Mouse (Mus musculus) erythroblast, adult 5-6 weeks (primary cell): Measurements from ENCODE around the gene Tmem102. TPM values are rescaled to one million over a fixed set of nuclear protein-coding genes. Genes with fewer than 3 reads are reported as not detected.

Source experiments
- ATAC-seq: replicated peaks from 2 replicates; pipeline ENCODE4 v1.8.0; 2016; ENCODE audit warnings: moderate number of reproducible peaks, mild to moderate bottlenecking, moderate TSS enrichment, inconsistent platforms; ENCODE audit not compliant: poor library complexity, low FRiP score, severe bottlenecking
- total RNA-seq, 2 experiments: library from RNA; stranded (forward) in 1 of 2; stranded (reverse) in 1 of 2; fragments of 150-400 nt in 1 of 2; fragments of 200-764, 138-1000 nt in 1 of 2; gene quantifications; 2 replicates each; pipeline versions ENCODE4 v1.2.3 to v1.2.4; 2015 to 2017; ENCODE audit warnings: low replicate concordance in 2 of 2

Gene Tmem102
- total RNA-seq, 2 experiments from 2014 or later = not detected

DNA sequence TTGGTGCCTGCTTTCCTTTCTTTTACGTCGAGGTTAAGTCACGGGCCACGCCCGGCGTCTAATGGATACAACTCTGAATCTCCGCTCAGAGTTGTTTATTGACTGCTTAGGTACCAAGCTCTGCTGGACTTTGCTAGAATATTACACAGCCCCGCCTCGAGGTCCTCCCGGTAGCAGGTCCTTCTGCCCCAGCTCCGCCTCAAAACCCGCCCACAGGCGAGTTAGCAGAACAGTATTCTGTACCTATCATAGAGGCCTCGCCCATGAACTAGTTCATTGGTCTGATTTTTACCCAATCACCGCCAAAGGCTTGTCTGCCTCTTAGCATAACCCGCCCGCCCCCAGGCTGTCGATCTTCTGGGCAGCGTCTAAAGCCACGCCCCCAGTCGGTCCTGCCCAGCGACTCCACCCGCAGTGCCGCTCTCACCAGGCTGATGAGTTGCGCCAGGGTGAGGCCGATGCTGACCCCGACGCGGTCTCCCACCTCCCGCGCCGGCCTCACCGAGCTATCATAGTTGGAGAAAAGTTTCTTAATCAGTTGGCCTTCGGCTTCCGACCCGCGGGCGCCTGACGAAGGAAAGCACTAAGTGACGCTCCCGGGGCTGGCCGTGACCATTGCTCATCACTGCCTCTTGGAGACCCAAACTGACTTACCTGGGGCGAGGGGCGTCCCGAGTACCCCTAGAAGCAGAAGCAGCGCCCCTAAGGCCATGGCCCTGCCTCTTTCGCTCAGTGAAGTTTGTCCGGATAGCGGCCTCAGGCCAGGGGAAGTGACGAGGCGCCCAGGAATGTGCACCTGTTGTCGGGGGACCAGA is 10.0 kb downstream of the Tmem102 start, which contains the start of gene Chrnb1:
Gene Chrnb1, minus strand, starts transcription at position 776 of the 815 bp plus-strand sequence.
- peak; percentile 95 for ATAC-seq

DNA sequence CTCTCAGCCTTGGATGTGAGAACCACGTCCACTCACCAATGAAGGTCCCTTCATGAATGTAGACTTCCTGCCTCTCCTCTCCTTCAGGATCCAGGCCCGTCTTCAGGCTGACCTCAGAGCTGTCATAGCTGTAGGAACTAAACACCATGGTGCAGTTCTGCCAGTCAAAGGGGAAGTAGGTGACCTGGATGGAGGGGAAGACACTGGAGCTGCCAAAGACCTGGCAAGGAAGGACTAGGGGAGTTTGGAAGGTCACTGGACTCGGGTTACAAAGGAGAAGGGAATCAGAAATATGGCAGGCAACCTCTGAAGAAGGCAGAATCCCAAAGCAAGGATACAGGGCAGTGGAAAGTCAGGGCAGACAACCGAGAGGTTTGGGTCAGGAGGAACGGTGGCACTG is 12.0 kb downstream of the Tmem102 start:
- no peak for ATAC-seq

DNA sequence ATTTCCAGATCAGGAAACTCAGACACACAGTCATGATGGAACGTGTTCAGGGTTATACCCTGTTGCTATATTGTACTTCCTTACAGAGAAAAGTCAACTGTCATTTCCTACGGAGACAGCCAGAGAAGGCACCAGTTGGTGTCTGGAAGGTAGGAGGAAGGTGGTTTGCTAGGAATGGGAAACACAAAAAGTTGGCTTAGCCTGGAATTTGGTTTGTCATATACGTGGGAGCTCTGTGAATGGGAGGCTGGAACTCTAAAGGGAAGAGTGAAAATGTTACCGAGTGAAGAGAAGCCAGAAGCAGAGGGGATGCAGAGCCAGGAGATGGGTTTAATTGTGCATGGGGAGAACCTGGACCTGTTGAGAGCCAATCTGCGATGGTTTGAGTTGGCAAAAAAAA is 14.0 kb downstream of the Tmem102 start:
- no peak for ATAC-seq

DNA sequence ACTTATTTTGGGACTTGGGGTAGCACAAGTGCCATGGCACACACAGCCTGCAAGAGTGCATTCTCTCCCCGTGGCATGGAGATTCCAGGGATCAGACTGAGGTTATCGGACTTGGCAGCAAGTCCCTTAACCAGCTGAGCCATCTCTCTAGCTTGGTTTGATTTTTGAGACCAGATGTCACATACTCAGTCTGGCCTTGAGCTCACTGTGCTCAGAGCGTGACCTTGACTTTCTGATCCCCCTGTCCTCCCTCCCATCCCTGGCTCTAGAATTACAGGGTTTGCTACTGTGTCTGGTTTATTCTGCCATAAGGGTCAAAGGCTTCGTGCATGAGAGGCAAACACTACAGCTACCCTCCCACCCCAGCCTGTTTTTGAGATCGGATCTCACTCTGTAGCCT is 16.0 kb downstream of the Tmem102 start:
- no peak for ATAC-seq

DNA sequence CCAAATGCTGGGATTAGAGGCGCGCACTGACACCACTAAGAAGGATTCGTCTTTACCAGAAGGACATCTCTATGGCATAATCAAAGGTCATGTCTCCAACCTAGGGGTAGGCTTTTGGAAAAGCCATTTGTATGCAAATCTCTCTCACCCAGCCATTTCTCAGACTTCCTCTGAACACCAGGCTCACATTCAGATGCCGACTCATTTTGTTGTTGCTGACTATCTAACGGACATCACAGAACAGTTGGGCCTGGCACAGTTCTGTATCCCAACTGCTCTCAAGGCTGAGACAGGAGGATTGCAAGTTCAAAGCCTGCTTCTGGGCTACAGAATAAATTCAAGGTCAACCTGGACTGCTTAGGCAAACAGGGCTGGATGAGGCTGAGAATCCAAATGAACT is 18.1 kb downstream of the Tmem102 start:
- ATAC-seq = no peak

DNA sequence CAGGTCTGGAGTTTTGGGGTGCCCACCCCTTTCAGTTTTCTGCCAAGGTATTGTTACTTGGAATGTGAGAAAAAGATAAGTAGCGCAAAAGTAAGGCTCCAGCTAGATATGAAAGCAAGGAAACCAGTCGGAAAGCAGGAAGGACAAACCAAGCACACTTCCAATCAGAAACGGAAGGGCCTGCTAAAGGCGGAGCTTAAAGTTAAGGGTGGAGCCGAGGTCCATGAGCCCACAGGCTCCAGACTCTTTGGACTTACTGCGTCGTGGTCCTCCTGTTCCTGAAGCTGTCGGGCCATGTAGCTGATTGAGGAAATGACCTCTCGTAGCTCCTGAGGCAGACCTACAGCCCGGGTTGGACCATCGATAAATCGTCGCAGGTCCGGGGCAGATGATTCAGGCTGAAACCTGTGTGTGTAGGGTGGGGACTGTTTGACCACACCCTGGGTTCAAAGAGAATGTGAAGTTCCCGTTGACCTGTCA is 20.6 kb downstream of the Tmem102 start:
- ATAC-seq = peak; percentile 83

DNA sequence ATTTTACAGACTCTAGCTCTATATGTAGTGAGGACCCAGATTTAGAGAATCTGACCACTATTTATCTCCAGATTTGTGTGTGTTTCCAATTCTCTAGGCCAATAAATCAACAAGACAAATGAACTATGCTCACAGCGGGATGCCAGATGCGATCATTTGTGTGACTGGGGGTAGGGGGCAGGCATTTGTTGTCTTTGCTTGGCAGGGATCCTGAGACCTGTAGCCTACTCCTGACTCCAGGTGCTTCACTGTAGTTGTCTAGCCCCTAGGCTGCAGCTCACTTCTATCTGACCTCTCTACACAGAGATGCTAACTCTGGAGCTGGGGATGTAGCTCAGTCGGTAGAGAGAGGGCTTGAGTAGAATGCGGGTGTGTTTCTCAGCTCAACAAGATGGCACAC is 23.6 kb downstream of the Tmem102 start:
- no peak for ATAC-seq

DNA sequence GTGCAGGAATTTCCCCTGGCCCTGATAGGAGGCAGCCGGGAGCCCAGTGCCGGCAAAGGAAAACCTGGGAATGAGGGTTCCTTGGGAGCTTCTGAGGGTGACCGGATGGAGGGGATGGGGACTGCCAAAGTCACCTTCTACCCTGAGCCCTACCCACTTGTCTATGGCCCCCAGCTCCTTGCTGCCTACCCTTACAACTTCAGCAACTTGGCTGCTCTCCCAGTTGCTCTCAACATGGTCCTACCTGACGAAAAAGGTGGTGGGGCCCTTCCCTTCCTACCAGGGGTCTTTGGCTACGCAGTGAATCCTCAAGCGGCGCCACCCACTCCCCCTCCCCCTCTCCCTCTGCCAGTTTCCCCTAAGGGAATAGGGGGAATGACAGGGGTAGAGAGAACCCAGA is 26.4 kb downstream of the Tmem102 start:
- no peak for ATAC-seq

DNA sequence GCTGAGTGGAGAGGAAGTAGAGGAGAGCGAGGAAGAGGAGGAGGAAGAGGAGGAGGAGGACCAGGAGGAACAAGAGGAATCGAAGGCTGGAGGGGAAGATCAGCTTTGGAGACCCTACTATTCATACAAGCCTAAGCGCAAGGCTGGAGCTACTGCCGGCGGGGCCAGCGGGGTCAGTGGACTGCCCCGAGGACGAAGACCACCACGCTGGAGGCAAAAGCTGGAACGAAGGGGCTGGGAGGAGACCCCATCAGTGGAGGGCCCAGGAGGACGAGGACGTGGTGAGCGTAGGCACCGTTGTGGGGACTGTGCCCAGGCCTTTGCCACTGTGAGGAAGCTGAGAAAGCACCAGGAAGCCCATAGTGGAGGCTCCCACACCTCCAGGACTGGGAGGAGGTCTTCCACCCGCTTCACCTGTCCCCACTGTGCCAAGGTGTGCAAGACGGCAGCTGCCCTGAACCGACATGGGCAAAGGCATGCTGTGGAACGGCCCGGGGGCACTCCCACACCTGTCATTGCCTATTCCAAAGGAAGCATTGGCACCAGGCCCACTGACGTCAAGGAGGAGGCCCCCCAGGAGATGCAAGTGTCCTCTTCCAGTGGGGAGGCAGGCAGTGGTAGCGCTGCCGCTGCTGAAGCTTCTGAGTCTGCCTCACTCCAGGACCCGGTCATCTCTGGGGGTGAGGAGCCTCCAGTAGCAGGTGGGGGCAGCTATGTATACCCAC is 27.0 kb downstream of the Tmem102 start:
- no peak for ATAC-seq

DNA sequence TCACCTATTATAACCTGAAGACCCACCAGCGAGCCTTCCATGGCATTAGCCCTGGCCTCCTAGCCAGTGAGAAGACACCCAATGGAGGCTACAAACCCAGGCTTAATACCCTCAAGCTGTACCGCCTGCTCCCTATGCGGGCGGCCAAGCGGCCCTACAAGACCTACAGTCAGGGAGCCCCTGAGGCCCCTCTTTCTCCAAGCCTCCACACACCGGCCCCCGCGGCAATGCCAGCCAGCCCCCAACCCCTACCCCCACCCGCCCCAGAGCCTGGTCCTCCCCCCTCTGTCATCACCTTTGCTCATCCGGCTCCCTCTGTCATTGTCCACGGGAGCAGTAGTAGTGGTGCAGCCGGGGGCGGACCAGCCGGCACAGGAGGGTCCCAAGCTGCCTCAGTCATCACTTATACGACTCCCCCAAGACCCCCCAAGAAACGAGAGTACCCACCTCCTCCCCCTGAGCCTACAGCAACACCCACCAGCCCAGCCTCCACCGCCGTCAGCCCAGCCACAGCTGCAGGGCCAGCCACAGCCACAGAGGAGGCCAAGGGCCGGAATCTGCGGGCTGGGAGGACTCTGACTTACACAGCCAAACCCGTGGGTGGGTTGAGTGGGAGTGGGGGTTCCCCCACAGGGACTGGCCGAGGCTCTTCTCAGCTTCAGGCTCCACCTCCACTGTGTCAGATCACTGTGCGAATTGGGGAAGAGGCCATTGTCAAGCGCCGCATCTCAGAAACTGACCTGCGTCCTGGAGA is 27.7 kb downstream of the Tmem102 start:
- no peak for ATAC-seq

DNA sequence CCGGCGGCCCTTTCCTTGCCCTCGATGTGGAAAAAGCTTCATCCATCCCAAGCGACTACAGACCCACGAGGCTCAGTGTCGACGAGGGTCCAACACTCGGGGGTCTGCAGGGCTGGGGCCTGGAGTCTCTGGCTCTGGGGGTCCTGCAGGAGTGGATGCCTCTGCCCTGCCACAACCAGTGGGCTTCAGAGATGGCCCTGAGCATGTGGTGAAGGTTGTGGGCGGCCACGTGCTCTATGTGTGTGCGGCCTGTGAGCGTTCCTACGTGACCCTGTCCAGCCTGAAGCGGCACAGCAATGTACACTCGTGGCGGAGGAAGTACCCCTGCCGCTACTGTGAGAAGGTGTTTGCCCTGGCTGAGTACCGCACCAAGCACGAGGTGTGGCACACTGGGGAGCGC is 28.9 kb downstream of the Tmem102 start:
- no peak for ATAC-seq

DNA sequence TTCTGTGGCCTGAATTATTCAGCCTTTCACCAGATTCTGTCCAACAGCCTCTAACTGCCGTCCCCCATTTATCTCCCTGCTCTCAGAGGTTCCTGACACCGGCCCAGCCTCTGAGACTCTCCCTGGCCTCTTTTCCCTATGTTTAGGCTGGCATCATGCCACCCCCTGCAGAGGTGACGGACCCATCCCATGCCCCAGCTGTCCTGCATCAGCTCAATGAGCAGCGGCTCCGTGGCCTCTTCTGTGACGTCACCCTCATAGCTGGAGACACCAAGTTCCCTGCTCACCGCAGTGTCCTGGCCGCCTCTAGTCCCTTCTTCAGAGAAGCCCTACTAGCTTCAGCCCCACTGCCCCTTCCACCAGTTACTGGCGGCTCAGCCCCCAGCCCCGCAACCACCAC is 29.7 kb downstream of the Tmem102 start:
- ATAC-seq = no peak

DNA sequence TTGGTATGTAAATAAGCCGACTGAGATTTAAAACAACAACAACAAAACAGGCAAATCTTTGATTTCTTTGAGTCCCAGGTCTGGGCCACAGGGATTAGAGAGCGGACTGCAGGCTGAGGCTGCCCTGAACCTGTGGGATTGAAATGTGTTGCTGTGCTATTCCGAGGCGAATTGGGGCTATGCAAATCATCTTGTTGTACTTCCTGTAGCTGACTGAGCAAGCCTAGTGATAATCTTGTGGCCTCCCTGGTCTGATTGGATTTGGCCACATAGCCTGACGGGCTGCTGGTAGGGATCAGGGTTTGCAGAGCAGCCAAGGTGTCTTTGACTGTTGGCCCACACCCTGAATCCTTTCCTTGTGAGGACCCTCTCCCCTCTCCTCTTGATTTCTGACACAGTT is 30.5 kb downstream of the Tmem102 start:
- no peak for ATAC-seq

DNA sequence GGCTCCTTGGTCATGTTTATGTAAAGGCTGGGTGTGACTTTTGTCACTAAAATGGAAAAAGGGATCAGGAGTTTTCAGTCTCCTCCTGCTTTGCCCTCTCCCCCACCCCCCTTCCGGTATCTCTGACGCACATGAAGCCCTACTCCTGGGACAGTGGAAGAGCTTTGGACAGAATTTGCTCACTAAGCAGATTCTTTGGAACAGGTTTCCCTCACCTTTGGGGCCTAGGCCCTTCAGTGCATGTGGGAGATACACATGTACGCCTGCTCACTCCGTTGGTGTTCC is 37.9 kb downstream of the Tmem102 start:
- ATAC-seq = no peak

DNA sequence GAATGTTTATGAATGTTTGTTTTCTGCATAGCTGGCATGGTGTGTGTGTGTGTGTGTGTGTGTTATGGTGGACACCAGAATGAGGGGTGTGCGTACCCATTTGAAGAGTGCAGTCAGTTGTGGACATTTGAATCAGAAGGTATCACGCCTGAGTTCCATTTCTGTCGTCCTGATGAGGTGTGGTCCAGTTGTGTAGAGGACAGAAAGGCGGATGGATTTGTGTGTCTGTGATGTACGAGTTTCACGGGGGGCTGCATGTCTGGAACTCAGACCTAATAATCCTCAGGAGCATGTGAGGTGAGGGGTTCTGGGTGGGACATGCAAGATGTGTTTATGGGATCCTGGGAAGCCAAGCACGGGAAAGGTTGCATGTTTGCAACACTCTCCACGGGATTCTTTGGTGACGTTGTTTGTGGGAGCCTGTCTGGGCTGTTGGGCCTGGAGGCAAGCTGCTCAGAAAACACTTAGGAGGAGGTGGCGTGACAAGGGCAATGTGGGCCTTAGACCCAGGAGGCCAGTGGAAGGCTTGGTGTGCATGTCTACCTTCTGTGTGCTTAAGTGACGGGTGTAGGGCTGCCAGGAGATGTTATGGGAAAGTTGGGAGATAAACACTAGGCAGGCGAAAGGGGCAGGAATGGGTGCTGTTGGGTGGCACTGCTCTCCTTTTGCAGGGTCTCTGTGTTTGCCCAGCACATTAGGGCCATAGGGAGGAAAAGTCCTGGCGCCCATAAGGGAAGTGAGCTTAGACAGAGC is 38.4 kb downstream of the Tmem102 start:
- ATAC-seq = 0 out of 2 replicates have a peak, but pooled peaks have one; percentile 28

DNA sequence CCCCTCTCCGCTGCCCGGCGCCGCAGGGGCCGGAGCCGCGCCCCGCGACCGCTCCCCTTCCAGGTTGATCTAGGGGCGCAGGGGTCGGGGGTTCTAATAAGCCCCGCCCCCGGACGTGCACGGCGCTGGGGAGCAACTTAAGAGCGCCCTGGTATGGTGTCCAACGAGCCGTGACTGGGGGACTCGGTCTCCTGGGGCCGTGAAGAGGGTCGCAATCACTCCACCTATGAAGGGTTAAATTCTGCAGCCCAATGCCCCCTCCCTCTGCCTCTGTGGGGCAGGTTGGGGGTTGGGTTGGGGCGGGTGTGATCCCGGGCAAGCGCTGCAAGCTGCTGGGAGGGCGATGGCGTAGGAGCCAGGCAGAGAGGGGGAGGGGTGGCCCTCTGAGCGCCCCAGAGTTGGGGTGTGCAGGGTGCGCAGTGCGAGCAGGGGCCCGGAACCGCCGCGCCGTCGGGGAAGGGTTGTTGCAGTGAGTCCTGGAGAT is 39.3 kb downstream of the Tmem102 start:
- ATAC-seq = peak; percentile 26; the same call in 1 of the 2 replicates

DNA sequence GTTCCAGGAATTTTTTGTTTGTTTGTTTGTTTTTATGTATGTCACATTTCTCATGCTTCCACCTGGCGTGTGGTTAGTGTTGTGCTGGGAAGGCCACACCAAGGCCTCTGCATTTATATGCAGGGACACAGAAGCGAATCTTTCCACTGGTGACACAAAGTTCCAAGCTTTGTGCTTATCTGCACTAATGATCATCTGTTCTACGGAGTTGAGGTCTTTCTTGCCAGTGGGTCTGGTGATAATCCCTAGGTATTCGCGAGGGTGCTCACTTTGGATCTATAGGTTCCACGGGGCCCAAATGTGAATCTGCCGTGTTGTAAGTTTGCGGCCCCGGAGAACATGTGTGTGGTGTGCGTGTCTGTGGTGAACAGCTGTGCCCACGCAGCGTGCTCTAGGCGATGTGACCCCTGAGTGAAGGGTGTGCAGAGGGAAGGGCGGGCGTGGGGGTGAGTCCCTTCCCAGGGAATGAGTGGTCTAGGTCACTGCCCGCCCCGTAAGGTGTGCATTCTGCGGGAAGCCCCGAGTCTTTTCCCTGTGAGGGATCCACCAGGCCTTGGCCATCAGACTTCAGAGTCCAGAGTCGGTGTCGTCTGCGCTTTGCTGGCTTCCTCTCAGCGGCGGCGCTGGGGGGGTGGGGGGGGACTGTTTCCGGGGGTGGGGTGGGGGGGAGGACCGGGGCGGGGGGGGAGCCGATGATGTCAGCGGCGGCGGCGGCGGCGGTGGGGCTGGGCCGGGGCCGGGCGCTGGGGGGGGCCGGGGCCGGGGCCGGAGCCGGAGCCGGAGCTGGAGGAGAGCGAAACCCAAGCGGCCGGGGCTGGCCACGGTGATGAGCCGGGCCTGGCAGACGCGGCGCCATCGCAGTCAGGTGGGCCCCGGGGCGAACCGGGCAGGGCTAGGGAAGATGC is 40.0 kb downstream of the Tmem102 start, which contains the start of gene Zbtb4:
Gene Zbtb4, plus strand, starts transcription at position 692 of the 905 bp plus-strand sequence.
- no peak for ATAC-seq

DNA sequence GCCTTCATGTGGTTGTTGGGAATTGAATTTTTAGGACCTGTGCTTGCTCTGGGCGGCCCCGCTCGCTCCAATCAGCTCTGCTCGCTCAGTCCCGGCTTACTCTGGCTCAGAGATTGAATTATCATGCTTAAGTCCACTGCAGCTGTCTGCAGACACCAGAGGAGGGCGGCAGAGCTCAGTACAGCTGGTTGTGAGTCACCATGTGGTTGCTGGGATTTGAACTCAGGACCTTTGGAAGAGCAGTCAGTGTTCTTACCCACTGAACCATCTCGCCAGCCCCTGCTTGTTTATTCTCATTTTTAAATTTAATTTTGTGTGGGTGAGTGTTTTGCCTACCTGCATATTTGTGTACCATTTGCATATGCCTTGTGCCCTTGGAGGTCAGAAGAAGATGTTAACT is 41.9 kb downstream of the Tmem102 start:
- ATAC-seq = no peak

DNA sequence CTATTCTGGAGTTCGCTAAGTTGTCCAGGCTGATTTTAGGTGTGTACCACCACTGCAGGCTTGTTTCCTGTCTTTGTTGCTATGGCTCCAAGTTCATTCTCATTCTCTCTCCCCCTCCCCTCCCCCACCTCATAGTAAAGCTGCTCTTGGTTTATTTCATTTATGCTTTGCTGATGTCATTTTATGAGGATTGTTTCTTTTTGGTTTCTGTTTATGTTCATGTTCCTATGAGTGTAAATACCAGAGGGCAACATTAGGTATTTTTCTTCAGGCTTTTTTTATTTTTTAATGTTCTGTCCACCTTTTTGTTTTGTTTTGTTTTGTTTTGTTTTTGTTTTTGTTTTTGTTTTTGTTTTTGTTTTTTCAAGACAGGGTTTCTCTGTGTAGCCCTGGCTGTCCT is 43.6 kb downstream of the Tmem102 start, which contains the start of gene Slc35g3:
Gene Slc35g3, minus strand, starts transcription at position 101 of the 400 bp plus-strand sequence.
- ATAC-seq = no peak
